Mouse (Mus musculus) CD4-positive, CD25-positive, alpha-beta regulatory T cell (primary cell): ENCODE measurements around the gene Fbxw24. TPM values are rescaled to one million over a fixed set of nuclear protein-coding genes. Genes with fewer than 3 reads are reported as not detected.

Source experiments
- polyA plus RNA-seq: library from polyadenylated mRNA; unstranded; fragments of 100-300 nt; shearing (Covaris generic); gene quantifications from one replicate; pipeline ENCODE4 v1.2.1, GENCODE M21; 2017

Fbxw24 gene
- not detected for polyA plus RNA-seq

GRCm38 (mm10) chr9:109625957-109626356 lies at the start of gene Fbxw24:
Gene Fbxw24, minus strand, starts transcription at chr9:109626057.

GRCm38 (mm10) chr9:109664552-109664951 lies 38.7 kb upstream of the Fbxw24 start, which contains the start of gene Fbxw25:
Gene Fbxw25, minus strand, starts transcription at chr9:109664652.

GRCm38 (mm10) chr9:109568162-109568561 lies 57.7 kb downstream of the Fbxw24 start, which contains the start of gene Fbxw15:
Gene Fbxw15, minus strand, starts transcription at chr9:109568262.

Other genes with a start within 250 kb of the Fbxw24 start
- not detected for gene Fbxw22, start 221.8 kb downstream of the Fbxw24 start, polyA plus RNA-seq
- gene Fbxw16, start 176.9 kb downstream of the Fbxw24 start, polyA plus RNA-seq = not detected
- not detected for gene Fbxw19, start 130.2 kb downstream of the Fbxw24 start, polyA plus RNA-seq
- not detected for gene Fbxw15, start 57.8 kb downstream of the Fbxw24 start, polyA plus RNA-seq
- not detected for gene Fbxw25, start 38.6 kb upstream of the Fbxw24 start, polyA plus RNA-seq
- gene Fbxw18, start 76.6 kb upstream of the Fbxw24 start, polyA plus RNA-seq = not detected
- not detected for gene Fbxw26, start 120.0 kb upstream of the Fbxw24 start, polyA plus RNA-seq
- not detected for gene Fbxw27, start 164.6 kb upstream of the Fbxw24 start, polyA plus RNA-seq
- gene Spink8, start 186.2 kb upstream of the Fbxw24 start, polyA plus RNA-seq = not detected
- 12.0 TPM for gene Nme6, start 206.7 kb upstream of the Fbxw24 start, polyA plus RNA-seq
- not detected for gene Camp, start 223.6 kb upstream of the Fbxw24 start, polyA plus RNA-seq
- gene Cdc25a, start 249.5 kb upstream of the Fbxw24 start, polyA plus RNA-seq = 16.4 TPM